Mouse (Mus musculus) olfactory bulb, adult 2 months (tissue): ENCODE data around the gene Slc2a6. TPM values are rescaled to one million over a fixed set of nuclear protein-coding genes. Genes with fewer than 3 reads are reported as not detected.

Experiments
- H3K27ac ChIP-seq: fragments of 200-500 bp; 2 replicates; pipeline ENCODE4 v1.5.1; 2012; ENCODE audit warnings: low read depth, low read length; ENCODE audit not compliant: insufficient read depth
- H3K4me1 ChIP-seq: fragments of 200-500 bp; 2 replicates; pipeline ENCODE4 v1.6.1; 2012; ENCODE audit warnings: low read length; ENCODE audit not compliant: control insufficient read depth, insufficient read depth
- H3K4me3 ChIP-seq: fragments of 200-500 bp; 2 replicates; pipeline ENCODE4 v1.5.1; 2012; ENCODE audit warnings: mild to moderate bottlenecking, low read depth, low read length, moderate library complexity; ENCODE audit not compliant: insufficient read depth
- CTCF ChIP-seq: fragments of 200-500 bp; IDR thresholded peaks from 2 replicates; pipeline ENCODE4 v1.5.1; 2012; ENCODE audit warnings: low read depth, mild to moderate bottlenecking, low read length, moderate library complexity; ENCODE audit not compliant: insufficient read depth
- POLR2A ChIP-seq: fragments of 200-500 bp; IDR thresholded peaks from 2 replicates; pipeline ENCODE4 v1.6.1; 2012; ENCODE audit warnings: mild to moderate bottlenecking, low read depth, low read length, moderate library complexity; ENCODE audit not compliant: insufficient read depth
- WGBS: fragments of 180-500 bp; shearing (Covaris S2); methylation state at CpG from one replicate; pipeline ENCODE4 v1.1.7; 2018; 5-methylcytosine and 5-hydroxymethylcytosine counted together
- polyA plus RNA-seq: library from polyadenylated mRNA; stranded (reverse); fragments of >200 nt; gene quantifications from 2 replicates; pipeline ENCODE4 v1.2.4, GENCODE M21; 2012; ENCODE audit warnings: low replicate concordance; ENCODE audit not compliant: missing spikeins, insufficient read depth, insufficient read length

Gene Slc2a6
- polyA plus RNA-seq, 1 experiment, result not detected

GRCm38 (mm10) chr2:27067124-27067523, 39.3 kb upstream of the Slc2a6 start:
- WGBS, result 96% methylated on average over 2 of the region's 2 CpGs
- Histone ChIP-seq H3K4me3 (no peak overlapping the region), H3K27ac (no peak overlapping the region), H3K4me1 (peaks cover 19% of the 10 kb centered on the region)
- TF ChIP-seq CTCF (no peak), POLR2A (no peak)

DNA sequence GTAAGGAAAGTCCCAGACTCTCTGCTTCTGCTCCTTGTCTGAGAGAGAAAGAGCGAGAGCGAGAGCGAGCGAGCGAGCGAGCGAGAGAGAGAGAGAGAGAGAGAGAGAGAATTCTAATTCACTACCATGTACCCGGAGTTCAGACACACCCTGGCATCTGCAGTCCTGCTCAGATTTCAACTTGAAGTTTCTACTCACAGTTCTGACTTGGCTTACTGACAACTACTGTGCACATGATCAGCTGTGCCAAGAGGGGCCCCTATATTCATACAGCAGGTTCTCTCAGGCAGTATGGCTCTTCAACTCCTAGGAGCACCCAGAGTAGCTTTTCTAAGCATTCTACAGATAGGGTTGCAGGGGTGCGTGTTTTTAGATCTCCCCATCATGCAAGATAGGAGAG, 31.4 kb upstream of the Slc2a6 start:
- 82% methylated on average over 9 of the region's 9 CpGs for WGBS
- no peak overlapping the region for H3K4me3 ChIP-seq
- peaks cover 3% of the 10 kb centered on the region for H3K4me1 ChIP-seq
- TF ChIP-seq CTCF (no peak), POLR2A (no peak)
- no peak overlapping the region for H3K27ac ChIP-seq

- peaks cover 3% of the 10 kb centered on the region for H3K4me1 ChIP-seq
- H3K27ac ChIP-seq, result no peak overlapping the region
- H3K4me3 ChIP-seq, result no peak overlapping the region
- 55% methylated on average over 12 of the region's 12 CpGs for WGBS
- TF ChIP-seq CTCF (no peak), POLR2A (no peak)
Observed at GRCm38 (mm10) chr2:27058751-27059150, 31.0 kb upstream of the Slc2a6 start.

DNA sequence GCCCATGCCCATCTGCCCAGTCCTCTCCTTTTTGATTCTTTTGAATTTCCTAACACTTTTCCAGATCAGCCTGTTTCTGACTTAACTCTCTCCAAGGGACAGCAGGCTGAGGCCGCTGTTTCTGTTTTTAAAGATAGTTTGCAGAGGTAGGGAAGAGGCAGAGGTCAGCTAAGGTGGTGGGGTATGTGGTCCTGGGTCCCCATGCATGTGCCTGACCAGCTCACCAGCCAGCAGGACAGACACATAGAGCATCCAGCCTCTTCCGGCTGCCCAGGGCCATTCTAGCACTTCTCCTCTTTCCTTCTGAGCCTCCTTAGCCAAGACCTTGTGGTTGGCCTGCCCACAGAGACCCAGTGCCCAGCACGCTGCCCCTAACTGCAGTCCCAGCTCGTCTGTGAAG, 30.5 kb upstream of the Slc2a6 start:
- WGBS, result 72% methylated on average over 4 of the region's 4 CpGs
- Histone ChIP-seq H3K27ac (no peak overlapping the region), H3K4me3 (no peak overlapping the region), H3K4me1 (peaks cover 3% of the 10 kb centered on the region)
- TF ChIP-seq CTCF, result no peak
- TF ChIP-seq POLR2A, result no peak

GRCm38 (mm10) chr2:27049408-27049807, 21.6 kb upstream of the Slc2a6 start:
- Histone ChIP-seq H3K4me3 (no peak overlapping the region), H3K4me1 (peaks cover 8% of the 10 kb centered on the region), H3K27ac (no peak overlapping the region)
- 19% methylated on average over 6 of the region's 6 CpGs for WGBS
- no peak for TF ChIP-seq POLR2A
- TF ChIP-seq CTCF, result no peak

GRCm38 (mm10) chr2:27045979-27046770, 18.4 kb upstream of the Slc2a6 start:
- 59% methylated on average over 8 of the region's 8 CpGs for WGBS
- Histone ChIP-seq H3K27ac (no peak overlapping the region), H3K4me3 (no peak overlapping the region), H3K4me1 (peaks cover 16% of the 10 kb centered on the region)
- no peak for TF ChIP-seq POLR2A
- no peak for TF ChIP-seq CTCF

DNA sequence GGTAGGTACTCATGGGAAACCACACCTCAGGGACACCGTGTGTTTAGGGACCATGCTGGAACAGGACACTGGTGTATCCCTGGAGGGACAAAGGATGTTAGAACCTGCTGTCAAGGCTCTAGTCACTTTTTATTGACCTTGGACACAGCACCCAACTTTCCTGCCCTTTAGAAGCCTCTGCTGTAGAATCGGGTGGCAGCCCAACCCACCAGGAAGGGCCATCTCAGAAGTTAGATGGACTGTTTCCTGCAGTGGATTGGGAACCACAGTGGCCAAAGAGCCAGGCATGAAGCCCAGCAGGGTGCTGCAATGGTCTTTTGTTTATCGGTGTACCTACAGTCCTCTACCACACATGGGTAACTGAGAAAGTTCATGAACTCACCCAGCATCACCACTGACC, 16.8 kb upstream of the Slc2a6 start:
- 85% methylated on average over 3 of the region's 3 CpGs for WGBS
- TF ChIP-seq CTCF (no peak), POLR2A (no peak)
- Histone ChIP-seq H3K4me1 (peaks cover 13% of the 10 kb centered on the region), H3K27ac (no peak overlapping the region), H3K4me3 (no peak overlapping the region)

DNA sequence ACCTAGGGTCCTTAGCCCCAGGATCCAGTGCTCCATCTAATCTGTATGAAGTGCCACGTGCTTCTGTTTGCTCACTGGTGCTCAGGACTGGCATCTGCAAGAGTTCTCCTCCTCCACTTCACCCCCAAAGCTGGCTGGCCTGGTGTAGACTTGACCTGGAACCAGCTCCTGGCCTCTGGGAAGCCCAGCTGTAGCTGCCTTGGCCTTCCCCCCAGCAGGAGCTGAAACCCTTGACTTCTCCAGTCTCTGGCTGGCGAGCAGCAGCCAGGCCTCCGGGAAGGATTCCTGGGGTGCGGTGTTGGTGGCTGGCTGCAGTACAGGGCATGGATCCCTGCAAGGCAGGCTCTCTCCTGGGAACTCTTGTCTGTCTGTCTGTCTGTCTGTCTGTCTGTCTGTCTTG, 16.4 kb upstream of the Slc2a6 start:
- no peak overlapping the region for H3K27ac ChIP-seq
- peaks cover 11% of the 10 kb centered on the region for H3K4me1 ChIP-seq
- WGBS, result 79% methylated on average over 4 of the region's 4 CpGs
- TF ChIP-seq POLR2A, result no peak
- H3K4me3 ChIP-seq, result no peak overlapping the region

GRCm38 (mm10) chr2:27043461-27043860, 15.7 kb upstream of the Slc2a6 start:
- 10% methylated on average over 3 of the region's 3 CpGs for WGBS
- no peak overlapping the region for H3K27ac ChIP-seq

More at GRCm38 (mm10) chr2:27043461-27043860, 15.7 kb upstream of the Slc2a6 start:
- H3K4me1 ChIP-seq, result peaks cover 11% of the 10 kb centered on the region
- TF ChIP-seq CTCF (peak; percentile 89), POLR2A (no peak)
- no peak overlapping the region for H3K4me3 ChIP-seq
